Mouse (Mus musculus) liver, embryonic 16.5 days (tissue): ENCODE measurements around the gene Mcm2. TPM values are rescaled to one million over a fixed set of nuclear protein-coding genes. Genes with fewer than 3 reads are reported as not detected.

Source experiments
- ATAC-seq: fragments of 200-750 bp; cut with Nextera tagmentation; 2 replicates; pipeline ENCODE4 v1.8.0; 2017; ENCODE audit warnings: low read depth, mild to moderate bottlenecking, moderate number of reproducible peaks, moderate library complexity
- H3K27ac ChIP-seq: fragments of 300-500 bp; sonication (generic); 2 replicates; pipeline ENCODE4 v1.5.1; 2014; ENCODE audit warnings: mild to moderate bottlenecking, low read length
- H3K27me3 ChIP-seq: fragments of 300-500 bp; sonication (generic); 2 replicates; pipeline ENCODE4 v1.6.1; 2014; ENCODE audit warnings: low read depth, low read length, mixed read lengths; ENCODE audit not compliant: control insufficient read depth, insufficient read depth
- H3K36me3 ChIP-seq: fragments of 300-500 bp; sonication (generic); 2 replicates; pipeline ENCODE4 v1.6.1; 2014; ENCODE audit warnings: mild to moderate bottlenecking; ENCODE audit not compliant: control insufficient read depth, insufficient read depth
- H3K4me1 ChIP-seq: fragments of 300-500 bp; sonication (generic); 2 replicates; pipeline ENCODE4 v1.6.1; 2014; ENCODE audit warnings: low read depth, low read length, mixed read lengths; ENCODE audit not compliant: control insufficient read depth
- H3K4me2 ChIP-seq: fragments of 300-500 bp; sonication (generic); 2 replicates; pipeline ENCODE4 v1.6.1; 2014; ENCODE audit warnings: low read depth, low read length, mixed read lengths
- H3K4me3 ChIP-seq: fragments of 300-500 bp; sonication (generic); 2 replicates; pipeline ENCODE4 v1.5.1; 2014; ENCODE audit warnings: low read depth, mild to moderate bottlenecking, low read length
- H3K9ac ChIP-seq: fragments of 300-500 bp; sonication (generic); 2 replicates; pipeline ENCODE4 v1.6.1; 2014; ENCODE audit warnings: low read depth, low read length
- H3K9me3 ChIP-seq: fragments of 300-500 bp; sonication (generic); replicated peaks from 2 replicates; pipeline ENCODE4 v1.6.1; 2016; ENCODE audit warnings: low read length; ENCODE audit not compliant: control insufficient read depth
- WGBS: fragments of 180-500 bp; shearing (Covaris S2); extraction: QIAGEN DNeasy Blood & Tissue Kit; methylation state at CpG from one replicate; pipeline ENCODE4 v1.1.7; 2014; ENCODE audit not compliant: insufficient replicate concordance; 5-methylcytosine and 5-hydroxymethylcytosine counted together
- polyA plus RNA-seq: library from polyadenylated mRNA; unstranded; fragments of >200 nt; fragmentation: Nextera tagmentation; extraction: Ambion mirVana; gene quantifications from 2 replicates; pipeline ENCODE4 v1.2.1, GENCODE M21; 2015

Gene Mcm2
- polyA plus RNA-seq, 1 experiment from 2014 or later, result 128 TPM

DNA sequence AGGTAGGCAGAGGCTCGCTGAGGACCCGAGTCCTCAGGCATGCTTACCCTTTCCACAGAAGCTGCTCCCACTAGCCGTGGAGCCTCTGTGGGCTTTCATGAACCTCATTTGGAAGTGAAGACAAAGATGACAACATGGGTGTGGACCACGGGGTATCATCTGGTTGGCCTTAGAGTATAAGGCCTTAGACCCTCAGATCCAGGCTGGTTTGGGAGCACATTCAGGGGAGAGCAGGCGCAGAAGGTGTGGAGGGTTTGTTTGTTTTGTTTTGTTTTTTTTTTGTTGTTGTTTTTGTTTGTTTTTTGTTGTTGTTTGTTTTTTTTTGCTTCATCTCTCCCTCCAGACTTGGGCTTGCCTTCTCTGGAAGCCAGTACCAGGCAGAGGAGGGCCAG lies 40.1 kb upstream of the Mcm2 start:
- Histone ChIP-seq H3K9ac (no peak overlapping the region), H3K4me2 (no peak overlapping the region), H3K27ac (no peak overlapping the region), H3K4me1 (no peaks in the 10 kb centered on the region), H3K9me3 (no peaks in the 10 kb centered on the region), H3K4me3 (no peak overlapping the region), H3K36me3 (no peaks in the 10 kb centered on the region), H3K27me3 (no peaks in the 10 kb centered on the region; the same call in none of the 2 replicates)
- no peak for ATAC-seq
- 34% methylated on average over 5 of the region's 5 CpGs for WGBS

DNA sequence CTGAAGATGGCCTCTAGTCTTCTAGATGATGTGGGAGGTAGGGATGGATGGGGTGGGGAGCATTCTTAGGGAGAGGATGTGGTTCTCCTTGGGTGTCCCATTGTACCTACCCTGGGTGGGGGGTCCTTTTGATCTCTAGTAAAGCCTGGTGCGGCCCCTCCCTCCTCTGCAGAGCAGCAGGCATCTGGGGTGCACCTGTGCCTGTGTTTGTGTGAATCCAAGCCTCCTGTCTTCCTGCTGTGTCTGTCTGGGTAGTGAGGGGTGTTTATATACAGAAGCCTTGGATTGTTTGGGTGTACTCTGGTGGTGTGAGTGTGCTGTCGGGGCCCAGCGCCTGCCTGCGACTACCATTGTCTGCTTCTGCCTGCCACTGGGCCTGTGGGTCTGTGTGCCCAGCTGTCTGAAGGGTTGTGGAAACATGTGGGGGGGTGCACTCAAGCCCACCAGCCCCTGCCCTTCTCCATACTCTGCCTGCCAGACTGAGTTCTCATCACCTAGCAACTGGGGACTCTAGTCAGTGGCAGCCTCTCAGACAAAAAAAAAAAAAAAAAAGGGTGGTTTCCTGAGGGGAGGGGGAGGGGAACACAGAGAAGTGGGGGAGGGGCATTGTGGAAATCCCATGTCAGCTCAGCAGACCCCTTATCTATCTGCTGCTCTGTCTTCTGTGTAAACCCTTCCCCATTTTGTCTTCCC lies 39.5 kb upstream of the Mcm2 start:
- 53% methylated on average over 4 of the region's 4 CpGs for WGBS
- Histone ChIP-seq H3K4me3 (no peak overlapping the region), H3K27ac (no peak overlapping the region), H3K4me1 (no peaks in the 10 kb centered on the region), H3K27me3 (no peaks in the 10 kb centered on the region; the same call in none of the 2 replicates), H3K36me3 (no peaks in the 10 kb centered on the region), H3K9me3 (no peaks in the 10 kb centered on the region), H3K9ac (no peak overlapping the region), H3K4me2 (no peak overlapping the region)
- ATAC-seq, result no peak

GRCm38 (mm10) chr6:88937214-88937549 lies 38.6 kb upstream of the Mcm2 start:
- 50% methylated on average over 4 of the region's 4 CpGs for WGBS
- no peak overlapping the region for H3K4me3 ChIP-seq
- H3K27ac ChIP-seq, result no peak overlapping the region
- H3K9me3 ChIP-seq, result no peaks in the 10 kb centered on the region
- H3K27me3 ChIP-seq, result no peaks in the 10 kb centered on the region; the same call in none of the 2 replicates
- no peak for ATAC-seq
- no peak overlapping the region for H3K4me2 ChIP-seq
- no peaks in the 10 kb centered on the region for H3K4me1 ChIP-seq
- H3K9ac ChIP-seq, result no peak overlapping the region
- no peaks in the 10 kb centered on the region for H3K36me3 ChIP-seq

GRCm38 (mm10) chr6:88936342-88937213 lies 38.0 kb upstream of the Mcm2 start:
- Histone ChIP-seq H3K27ac (no peak overlapping the region), H3K36me3 (no peaks in the 10 kb centered on the region), H3K4me1 (no peaks in the 10 kb centered on the region), H3K4me2 (no peak overlapping the region), H3K9me3 (no peaks in the 10 kb centered on the region), H3K27me3 (no peaks in the 10 kb centered on the region; the same call in none of the 2 replicates), H3K9ac (no peak overlapping the region), H3K4me3 (no peak overlapping the region)
- 57% methylated on average over 13 of the region's 13 CpGs for WGBS
- ATAC-seq, result no peak

DNA sequence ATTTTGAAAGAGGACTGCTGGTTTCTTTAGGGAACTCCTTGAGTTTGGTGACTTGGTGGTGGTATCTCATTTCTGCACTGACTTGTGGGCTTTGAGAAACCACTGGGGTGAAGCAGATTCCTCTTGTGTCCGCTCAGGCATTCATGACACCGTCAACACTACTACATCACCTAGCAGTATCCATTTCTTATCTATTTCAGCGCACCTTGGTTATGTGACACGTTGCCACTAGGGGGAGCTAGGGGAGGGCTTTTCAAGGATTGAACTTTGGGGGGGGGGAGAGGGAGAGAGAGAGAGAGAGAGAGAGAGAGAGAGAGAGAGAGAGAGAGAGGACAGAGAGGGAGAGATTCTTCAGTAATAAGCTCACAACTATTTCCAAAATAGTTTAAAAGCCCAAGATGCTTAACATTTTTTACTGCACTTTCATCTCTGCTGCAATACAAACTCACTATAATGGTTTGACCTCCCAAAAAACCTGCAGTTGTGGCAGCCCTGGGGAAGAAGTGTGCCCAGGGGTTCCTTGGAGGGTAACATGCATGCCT lies 37.2 kb upstream of the Mcm2 start:
- ATAC-seq, result no peak
- Histone ChIP-seq H3K9ac (no peak overlapping the region), H3K4me1 (no peaks in the 10 kb centered on the region), H3K4me3 (no peak overlapping the region), H3K4me2 (no peak overlapping the region), H3K27me3 (no peaks in the 10 kb centered on the region; the same call in 1 of the 2 replicates), H3K27ac (no peak overlapping the region), H3K36me3 (no peaks in the 10 kb centered on the region), H3K9me3 (no peaks in the 10 kb centered on the region)
- WGBS, result 9% methylated on average over 4 of the region's 4 CpGs

GRCm38 (mm10) chr6:88934816-88935215 lies 36.2 kb upstream of the Mcm2 start:
- no peak overlapping the region for H3K9ac ChIP-seq
- H3K4me3 ChIP-seq, result no peak overlapping the region
- no peaks in the 10 kb centered on the region; the same call in 1 of the 2 replicates for H3K27me3 ChIP-seq
- H3K27ac ChIP-seq, result no peak overlapping the region
- no peak overlapping the region for H3K4me2 ChIP-seq
- H3K9me3 ChIP-seq, result no peaks in the 10 kb centered on the region
- H3K4me1 ChIP-seq, result no peaks in the 10 kb centered on the region
- no peaks in the 10 kb centered on the region for H3K36me3 ChIP-seq
- ATAC-seq, result no peak
- WGBS, result 21% methylated on average over 4 of the region's 4 CpGs

- no peaks in the 10 kb centered on the region for H3K36me3 ChIP-seq
- H3K27me3 ChIP-seq, result no peaks in the 10 kb centered on the region; the same call in 1 of the 2 replicates
- H3K9ac ChIP-seq, result no peak overlapping the region
- no peaks in the 10 kb centered on the region for H3K4me1 ChIP-seq
- no peak for ATAC-seq
- no peaks in the 10 kb centered on the region for H3K9me3 ChIP-seq
- no peak overlapping the region for H3K4me3 ChIP-seq
- H3K4me2 ChIP-seq, result no peak overlapping the region
- H3K27ac ChIP-seq, result no peak overlapping the region
- 74% methylated on average over 4 of the region's 4 CpGs for WGBS
These were observed 35.6 kb upstream of the Mcm2 start for GRCm38 (mm10) chr6:88934132-88934531.

DNA sequence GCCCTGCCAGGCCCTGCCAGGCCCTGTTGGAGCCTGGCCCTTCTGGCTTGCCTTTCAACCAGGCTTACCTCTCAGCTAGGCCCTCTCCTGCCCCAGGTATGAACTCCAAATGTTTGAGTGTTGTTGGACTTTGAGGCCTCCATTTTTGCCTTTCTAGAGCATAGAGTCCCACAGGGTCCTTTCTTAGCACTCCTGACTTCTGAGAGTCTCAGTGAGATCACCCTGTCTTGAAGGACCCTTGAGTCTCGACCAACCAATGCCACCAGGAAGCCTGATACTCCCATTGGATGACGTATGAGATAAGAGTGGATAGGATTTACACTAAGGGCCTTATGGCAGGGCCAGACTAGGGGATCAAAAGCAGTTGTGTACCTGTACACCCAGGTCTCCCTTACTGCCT lies 32.9 kb upstream of the Mcm2 start:
- Histone ChIP-seq H3K9me3 (no peaks in the 10 kb centered on the region), H3K4me1 (peaks cover 4% of the 10 kb centered on the region), H3K27me3 (no peaks in the 10 kb centered on the region; the same call in 1 of the 2 replicates), H3K36me3 (no peaks in the 10 kb centered on the region), H3K4me2 (no peak overlapping the region), H3K27ac (no peak overlapping the region), H3K9ac (no peak overlapping the region), H3K4me3 (no peak overlapping the region)
- no peak for ATAC-seq
- WGBS, result 52% methylated on average over 2 of the region's 2 CpGs

DNA sequence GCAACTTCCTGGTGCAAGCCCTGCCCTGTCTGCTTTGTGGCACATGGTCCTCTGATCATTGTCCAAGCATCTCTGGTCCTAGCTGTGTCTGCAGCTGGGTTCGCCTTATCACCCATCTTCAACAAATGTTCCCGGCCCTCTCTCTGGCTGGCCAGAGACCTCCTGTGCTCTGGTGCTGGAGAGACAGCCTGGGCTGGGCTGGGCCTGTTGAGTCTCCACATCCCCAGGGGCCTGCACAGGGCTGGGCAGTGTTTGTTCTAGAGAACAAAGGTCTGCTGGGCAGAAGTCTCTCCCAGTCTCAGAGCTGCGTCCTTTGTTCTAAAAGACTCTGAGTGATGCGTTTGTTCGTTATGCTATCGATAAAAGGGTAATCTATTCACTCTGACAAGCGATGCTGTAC lies 31.5 kb upstream of the Mcm2 start:
- no peak for ATAC-seq
- Histone ChIP-seq H3K4me2 (no peak overlapping the region), H3K27ac (no peak overlapping the region), H3K36me3 (no peaks in the 10 kb centered on the region), H3K4me3 (no peak overlapping the region), H3K9me3 (no peaks in the 10 kb centered on the region), H3K27me3 (no peaks in the 10 kb centered on the region), H3K4me1 (peaks cover 4% of the 10 kb centered on the region), H3K9ac (no peak overlapping the region)
- 63% methylated on average over 7 of the region's 7 CpGs for WGBS
